Mouse (Mus musculus): Measurements from ENCODE around the gene Dmc1.

The Dmc1 gene

GRCm38 (mm10) chr15:79559649-79560048 lies 45.3 kb downstream of the Dmc1 start:
- no peak for DNase-seq

GRCm38 (mm10) chr15:79552566-79552965 lies 52.3 kb downstream of the Dmc1 start:
- DNase-seq, result no peak

- DNase-seq, result no peak
Measured at GRCm38 (mm10) chr15:79548226-79548625, 56.7 kb downstream of the Dmc1 start.

- DNase-seq, result no peak
Measured at GRCm38 (mm10) chr15:79547289-79547820, 57.6 kb downstream of the Dmc1 start.

GRCm38 (mm10) chr15:79546410-79547288 lies 58.3 kb downstream of the Dmc1 start, which contains the start of gene Ddx17:
Ddx17 (minus strand) TSS chr15:79546741.
- peak; percentile 99 for DNase-seq

- no peak for DNase-seq
Measured at GRCm38 (mm10) chr15:79545921-79546399, 58.9 kb downstream of the Dmc1 start.

GRCm38 (mm10) chr15:79545496-79545895 lies 59.4 kb downstream of the Dmc1 start:
- no peak for DNase-seq

- DNase-seq, result no peak
Measured at GRCm38 (mm10) chr15:79543968-79544367, 60.9 kb downstream of the Dmc1 start.

GRCm38 (mm10) chr15:79533796-79534195 lies 71.1 kb downstream of the Dmc1 start:
- DNase-seq, result no peak

GRCm38 (mm10) chr15:79529935-79530334 lies 75.0 kb downstream of the Dmc1 start:
- no peak for DNase-seq

- DNase-seq, result no peak
Measured at GRCm38 (mm10) chr15:79527991-79528639, 76.8 kb downstream of the Dmc1 start.

- DNase-seq, result no peak
Measured at GRCm38 (mm10) chr15:79527192-79527591, 77.7 kb downstream of the Dmc1 start.

GRCm38 (mm10) chr15:79525979-79526768 lies 78.7 kb downstream of the Dmc1 start:
- no peak for DNase-seq

GRCm38 (mm10) chr15:79525564-79525963 lies 79.3 kb downstream of the Dmc1 start:
- DNase-seq, result no peak

GRCm38 (mm10) chr15:79519400-79520220 lies 85.3 kb downstream of the Dmc1 start:
- DNase-seq, result no peak

- no peak for DNase-seq
Measured at GRCm38 (mm10) chr15:79518571-79518970, 86.3 kb downstream of the Dmc1 start.

- no peak for DNase-seq
Measured at GRCm38 (mm10) chr15:79517710-79518109, 87.2 kb downstream of the Dmc1 start.

GRCm38 (mm10) chr15:79516171-79517096 lies 88.5 kb downstream of the Dmc1 start, which contains the start of gene Kdelr3:
Kdelr3 (plus strand) TSS chr15:79516411.
- DNase-seq, result no peak

GRCm38 (mm10) chr15:79513940-79514339 lies 91.0 kb downstream of the Dmc1 start:
- no peak for DNase-seq

- DNase-seq, result peak; percentile 89
Measured at GRCm38 (mm10) chr15:79511553-79512320, 93.2 kb downstream of the Dmc1 start.

Data from right cerebral cortex, postnatal 25 days (tissue).